Mouse (Mus musculus) forebrain, embryonic 15.5 days (tissue): ENCODE measurements around the gene Cntn1. TPM values are rescaled to one million over a fixed set of nuclear protein-coding genes. Genes with fewer than 3 reads are reported as not detected.

Experiments used
- ATAC-seq: fragments of 200-750 bp; cut with Nextera tagmentation; replicated peaks from 2 replicates; pipeline ENCODE4 v1.8.0; 2017; ENCODE audit warnings: mild to moderate bottlenecking, moderate TSS enrichment, moderate library complexity
- H3K27ac ChIP-seq: fragments of 300-500 bp; sonication (generic); replicated peaks from 2 replicates; pipeline ENCODE4 v1.5.1; 2015; ENCODE audit warnings: mild to moderate bottlenecking, inconsistent platforms
- H3K27me3 ChIP-seq: fragments of 300-500 bp; sonication (generic); 2 replicates; pipeline ENCODE4 v1.6.1; 2015; ENCODE audit warnings: inconsistent platforms
- H3K36me3 ChIP-seq: fragments of 300-500 bp; sonication (generic); 2 replicates; pipeline ENCODE4 v1.6.1; 2015; ENCODE audit warnings: mild to moderate bottlenecking, inconsistent platforms
- H3K4me1 ChIP-seq: fragments of 300-500 bp; sonication (generic); 2 replicates; pipeline ENCODE4 v1.6.1; 2015; ENCODE audit warnings: inconsistent platforms
- H3K4me2 ChIP-seq: fragments of 300-500 bp; sonication (generic); replicated peaks from 2 replicates; pipeline ENCODE4 v1.6.1; 2015; ENCODE audit warnings: mild to moderate bottlenecking, inconsistent platforms
- H3K4me3 ChIP-seq: fragments of 300-500 bp; sonication (generic); 2 replicates; pipeline ENCODE4 v1.5.1; 2015; ENCODE audit warnings: mild to moderate bottlenecking, inconsistent platforms
- H3K9ac ChIP-seq: fragments of 300-500 bp; sonication (generic); replicated peaks from 2 replicates; pipeline ENCODE4 v1.6.1; 2015; ENCODE audit warnings: mild to moderate bottlenecking, inconsistent platforms
- H3K9me3 ChIP-seq: fragments of 300-500 bp; sonication (generic); 2 replicates; pipeline ENCODE4 v1.6.1; 2016; ENCODE audit warnings: inconsistent platforms
- WGBS: fragments of 180-500 bp; shearing (Covaris S2); methylation state at CpG from one replicate; pipeline ENCODE4 v1.1.7; 2015; ENCODE audit warnings: mixed read lengths; 5-methylcytosine and 5-hydroxymethylcytosine counted together
- polyA plus RNA-seq: library from polyadenylated mRNA; unstranded; fragments of >200 nt; fragmentation: Nextera tagmentation; extraction: Ambion mirVana; gene quantifications from 2 replicates; pipeline ENCODE4 v1.2.1, GENCODE M21; 2015

Gene Cntn1
- 24.6 and 29.6 TPM in 2 replicates for polyA plus RNA-seq

GRCm38 (mm10) chr15:92050996-92051352, at the start of gene Cntn1:
TSS of gene Cntn1 (plus strand) at chr15:92051165.
- Histone ChIP-seq H3K4me2 (peak within 1 kb of the TSS; percentile 85), H3K9me3 (no peaks in the 10 kb centered on the region), H3K4me3 (peak within 1 kb of the TSS; percentile 53), H3K27me3 (no peaks in the 10 kb centered on the region), H3K36me3 (no peaks in the 10 kb centered on the region), H3K9ac (peak within 1 kb of the TSS; percentile 53), H3K27ac (peak within 1 kb of the TSS; percentile 76), H3K4me1 (peaks cover 7% of the 10 kb centered on the region; the same call in 1 of the 2 replicates)
- peak; percentile 98 for ATAC-seq
- under 1% methylated on average over 17 of the region's 17 CpGs for WGBS

GRCm38 (mm10) chr15:92001431-92001830, 49.5 kb upstream of the Cntn1 start:
- ATAC-seq = no peak
- 82% methylated on average over 3 of the region's 3 CpGs for WGBS
- Histone ChIP-seq H3K4me1 (no peaks in the 10 kb centered on the region), H3K4me2 (no peak overlapping the region), H3K36me3 (no peaks in the 10 kb centered on the region), H3K9me3 (no peaks in the 10 kb centered on the region), H3K4me3 (no peak overlapping the region), H3K27me3 (no peaks in the 10 kb centered on the region), H3K27ac (no peak overlapping the region), H3K9ac (no peak overlapping the region)

- Histone ChIP-seq H3K9ac (no peak overlapping the region), H3K4me3 (no peak overlapping the region), H3K27ac (no peak overlapping the region), H3K4me1 (no peaks in the 10 kb centered on the region), H3K27me3 (no peaks in the 10 kb centered on the region), H3K36me3 (no peaks in the 10 kb centered on the region), H3K9me3 (no peaks in the 10 kb centered on the region), H3K4me2 (no peak overlapping the region)
- 92% methylated on average over 8 of the region's 8 CpGs for WGBS
- ATAC-seq = no peak
These were observed 38.5 kb upstream of the Cntn1 start for GRCm38 (mm10) chr15:92012165-92013083.

- Histone ChIP-seq H3K4me1 (no peaks in the 10 kb centered on the region), H3K4me2 (no peak overlapping the region), H3K9ac (no peak overlapping the region), H3K27me3 (no peaks in the 10 kb centered on the region), H3K27ac (no peak overlapping the region), H3K9me3 (no peaks in the 10 kb centered on the region), H3K4me3 (no peak overlapping the region), H3K36me3 (no peaks in the 10 kb centered on the region)
- WGBS = 98% methylated on average over 1 of the region's 1 CpGs
- ATAC-seq = no peak
These were observed 16.9 kb upstream of the Cntn1 start for GRCm38 (mm10) chr15:92034111-92034510.

GRCm38 (mm10) chr15:92042538-92042937, 8.4 kb upstream of the Cntn1 start:
- Histone ChIP-seq H3K36me3 (no peaks in the 10 kb centered on the region), H3K4me1 (no peaks in the 10 kb centered on the region), H3K9ac (no peak overlapping the region), H3K27ac (no peak overlapping the region), H3K4me2 (no peak overlapping the region), H3K4me3 (no peak overlapping the region), H3K9me3 (no peaks in the 10 kb centered on the region), H3K27me3 (no peaks in the 10 kb centered on the region)
- ATAC-seq = no peak
- 66% methylated on average over 5 of the region's 5 CpGs for WGBS

- no peak overlapping the region for H3K27ac ChIP-seq
- no peaks in the 10 kb centered on the region for H3K36me3 ChIP-seq
- 85% methylated on average over 8 of the region's 8 CpGs for WGBS
- H3K9me3 ChIP-seq = no peaks in the 10 kb centered on the region
- no peak for ATAC-seq
- no peak overlapping the region for H3K4me2 ChIP-seq
- no peak overlapping the region for H3K9ac ChIP-seq
- H3K4me1 ChIP-seq = peaks cover 3% of the 10 kb centered on the region; the same call in 1 of the 2 replicates
- no peaks in the 10 kb centered on the region for H3K27me3 ChIP-seq
- H3K4me3 ChIP-seq = no peak overlapping the region
These were observed 4.9 kb upstream of the Cntn1 start for GRCm38 (mm10) chr15:92046042-92046441.

- peaks cover 7% of the 10 kb centered on the region; the same call in 1 of the 2 replicates for H3K4me1 ChIP-seq
- no peak overlapping the region for H3K4me3 ChIP-seq
- no peak overlapping the region for H3K27ac ChIP-seq
- H3K36me3 ChIP-seq = no peaks in the 10 kb centered on the region
- no peaks in the 10 kb centered on the region for H3K9me3 ChIP-seq
- no peak overlapping the region for H3K4me2 ChIP-seq
- WGBS = 69% methylated on average over 4 of the region's 4 CpGs
- no peaks in the 10 kb centered on the region for H3K27me3 ChIP-seq
- no peak overlapping the region for H3K9ac ChIP-seq
- ATAC-seq = no peak
These were observed 2.9 kb upstream of the Cntn1 start for GRCm38 (mm10) chr15:92048031-92048430.

GRCm38 (mm10) chr15:92048531-92048930, 2.4 kb upstream of the Cntn1 start:
- H3K9me3 ChIP-seq = no peaks in the 10 kb centered on the region
- H3K36me3 ChIP-seq = no peaks in the 10 kb centered on the region
- H3K27ac ChIP-seq = no peak overlapping the region
- no peak overlapping the region for H3K9ac ChIP-seq
- no peaks in the 10 kb centered on the region for H3K27me3 ChIP-seq
- no peak for ATAC-seq
- H3K4me2 ChIP-seq = no peak overlapping the region
- WGBS = 84% methylated on average over 4 of the region's 4 CpGs
- H3K4me1 ChIP-seq = peaks cover 7% of the 10 kb centered on the region; the same call in 1 of the 2 replicates
- H3K4me3 ChIP-seq = no peak overlapping the region

GRCm38 (mm10) chr15:92051353-92052132, 578 bp downstream of the Cntn1 start:
- H3K9me3 ChIP-seq = no peaks in the 10 kb centered on the region
- no peaks in the 10 kb centered on the region for H3K27me3 ChIP-seq
- under 1% methylated on average over 35 of the region's 35 CpGs for WGBS
- H3K4me2 ChIP-seq = peak overlapping the region; percentile 85
- peak overlapping the region; percentile 53 for H3K9ac ChIP-seq
- H3K36me3 ChIP-seq = no peaks in the 10 kb centered on the region
- peaks cover 7% of the 10 kb centered on the region; the same call in 1 of the 2 replicates for H3K4me1 ChIP-seq
- H3K27ac ChIP-seq = peak overlapping the region; percentile 76
- peak overlapping the region; percentile 53 for H3K4me3 ChIP-seq
- ATAC-seq = peak; percentile 74

- Histone ChIP-seq H3K4me2 (peak overlapping the region; percentile 85), H3K9ac (peak overlapping the region; percentile 53), H3K27ac (peak overlapping the region; percentile 76), H3K4me3 (peak overlapping the region; percentile 53), H3K9me3 (no peaks in the 10 kb centered on the region), H3K4me1 (peaks cover 7% of the 10 kb centered on the region; the same call in 1 of the 2 replicates), H3K36me3 (no peaks in the 10 kb centered on the region), H3K27me3 (no peaks in the 10 kb centered on the region)
- WGBS = 7% methylated on average over 4 of the region's 4 CpGs
- peak; percentile 72 for ATAC-seq
These were observed 1.1 kb downstream of the Cntn1 start for GRCm38 (mm10) chr15:92052133-92052463.

- 0 out of 2 replicates have a peak, but pooled peaks cover 3% of the 10 kb centered on the region for H3K4me1 ChIP-seq
These were observed 6.6 kb downstream of the Cntn1 start for GRCm38 (mm10) chr15:92057553-92057952.

GRCm38 (mm10) chr15:92060986-92061385, 10.0 kb downstream of the Cntn1 start:
- ATAC-seq = no peak
- WGBS = 52% methylated on average over 3 of the region's 3 CpGs

More at GRCm38 (mm10) chr15:92057553-92057952, 6.6 kb downstream of the Cntn1 start:
- H3K9ac ChIP-seq = no peak overlapping the region
- H3K9me3 ChIP-seq = no peaks in the 10 kb centered on the region
- H3K27me3 ChIP-seq = no peaks in the 10 kb centered on the region
- no peak for ATAC-seq
- H3K4me2 ChIP-seq = no peak overlapping the region
- no peak overlapping the region for H3K4me3 ChIP-seq
- 92% methylated on average over 5 of the region's 5 CpGs for WGBS
- no peak overlapping the region for H3K27ac ChIP-seq
- no peaks in the 10 kb centered on the region for H3K36me3 ChIP-seq

More at GRCm38 (mm10) chr15:92060986-92061385, 10.0 kb downstream of the Cntn1 start:
- Histone ChIP-seq H3K27me3 (no peaks in the 10 kb centered on the region), H3K9me3 (no peaks in the 10 kb centered on the region), H3K4me3 (no peak overlapping the region), H3K4me1 (0 out of 2 replicates have a peak, but pooled peaks cover 3% of the 10 kb centered on the region), H3K27ac (no peak overlapping the region), H3K36me3 (no peaks in the 10 kb centered on the region), H3K4me2 (no peak overlapping the region), H3K9ac (no peak overlapping the region)
